Mouse (Mus musculus) monocyte, adult 5-6 weeks (primary cell): Measurements from ENCODE around the gene Per2. TPM values are rescaled to one million over a fixed set of nuclear protein-coding genes. Genes with fewer than 3 reads are reported as not detected.

Source experiments
- total RNA-seq: library from RNA; stranded (forward); fragments of 200-1000, 200-491, 200-594 nt; gene quantifications from 3 replicates; pipeline ENCODE4 v1.2.3, GENCODE M21; 2017

Per2 gene
- total RNA-seq, 1 experiment from 2014 or later, result 3.1 TPM

Other genes with a start within 250 kb of the Per2 start
- gene Ube2f, start 209.0 kb downstream of the Per2 start, total RNA-seq, result 75.0 to 85.6 TPM (median 83.2 TPM) in 3 replicates
- gene Scly, start 161.0 kb downstream of the Per2 start, total RNA-seq, result 18.4 to 25.4 TPM (median 25.1 TPM) in 3 replicates
- gene Espnl, start 137.2 kb downstream of the Per2 start, total RNA-seq, result not detected in 3 replicates
- 1.2 to 11.7 TPM (median 3.0 TPM) in 3 replicates for gene Klhl30, start 108.3 kb downstream of the Per2 start, total RNA-seq
- 0.29 to 0.48 TPM in 2 of 3 replicates, not detected in the other for gene Erfe, start 92.9 kb downstream of the Per2 start, total RNA-seq
- 133 to 179 TPM (median 136 TPM) in 3 replicates for gene Ilkap, start 60.5 kb downstream of the Per2 start, total RNA-seq
- gene Hes6, start 45.3 kb downstream of the Per2 start, total RNA-seq, result 11.5 to 23.5 TPM (median 13.5 TPM) in 3 replicates
- 4.4 to 6.2 TPM (median 5.6 TPM) in 3 replicates for gene Traf3ip1, start 35.3 kb upstream of the Per2 start, total RNA-seq
- gene Asb1, start 81.2 kb upstream of the Per2 start, total RNA-seq, result 13.9 to 28.9 TPM (median 15.4 TPM) in 3 replicates